Mouse (Mus musculus): ENCODE measurements at regions not wholly inside any gene's neighbourhood (a gene's known extent, or its start where the extent isn't known, plus 50 kb on each side); places are given as distances from the start of the nearest gene placed in this dataset.

GRCm38 (mm10) chr3:63582180-63582579 is 98.5 kb upstream of the Gm34302 start:
- TF ChIP-seq CTCF (conservative IDR thresholded peaks at IDR 0.05; ENCODE audit: insufficient read depth, insufficient read length, low read depth, low read length): no peak
- TF ChIP-seq POLR2A (IDR thresholded peaks at IDR 0.05; ENCODE audit: low read depth, low read length): no peak

Data from kidney, adult 2 months (tissue).